Mouse (Mus musculus) gastrocnemius, adult 2 months (tissue): ENCODE measurements around the gene Pdzd8. TPM values are rescaled to one million over a fixed set of nuclear protein-coding genes. Genes with fewer than 3 reads are reported as not detected.

ENCODE experiments used
- DNase-seq: peaks from one replicate; pipeline ENCODE4 v3.0.0; 2022
- H3K27ac ChIP-seq: fragments of 200-600 bp; 2 replicates; pipeline ENCODE4 v1.8.1; 2022; ENCODE audit warnings: mild to moderate bottlenecking
- H3K4me3 ChIP-seq: fragments of 200-600 bp; 2 replicates; pipeline ENCODE4 v1.8.1; 2022; ENCODE audit warnings: mild to moderate bottlenecking, moderate library complexity
- CTCF ChIP-seq: fragments of 200-600 bp; IDR thresholded peaks from 2 replicates; pipeline ENCODE4 v1.8.1; 2022; ENCODE audit warnings: antibody characterized with exemption, mild to moderate bottlenecking, moderate library complexity
- intact Hi-C: fragments of 180-260 bp; cut with DNase I; formaldehyde crosslinking; loops from one replicate; pipeline ENCODE4 v1.15.1; 2025
- total RNA-seq, 2 experiments: library from RNA; stranded (reverse); gene quantifications; 2 replicates each; pipeline ENCODE4 v1.2.3; 2021

Gene Pdzd8
- total RNA-seq, 2 experiments from 2014 or later = 12.1 to 17.8 TPM

- Histone ChIP-seq H3K27ac (no peak overlapping the region), H3K4me3 (no peak overlapping the region)
- peak; percentile 6; the same call in 1 of the 2 replicates for TF ChIP-seq CTCF
- intact Hi-C loops = no loop called here
- DNase-seq = no peak
Measured at GRCm38 (mm10) chr19:59315308-59315707, 30.3 kb downstream of the Pdzd8 start.

- no peak for TF ChIP-seq CTCF
- intact Hi-C loops = no loop called here
Measured at GRCm38 (mm10) chr19:59292183-59292839, 53.3 kb downstream of the Pdzd8 start.

DNA sequence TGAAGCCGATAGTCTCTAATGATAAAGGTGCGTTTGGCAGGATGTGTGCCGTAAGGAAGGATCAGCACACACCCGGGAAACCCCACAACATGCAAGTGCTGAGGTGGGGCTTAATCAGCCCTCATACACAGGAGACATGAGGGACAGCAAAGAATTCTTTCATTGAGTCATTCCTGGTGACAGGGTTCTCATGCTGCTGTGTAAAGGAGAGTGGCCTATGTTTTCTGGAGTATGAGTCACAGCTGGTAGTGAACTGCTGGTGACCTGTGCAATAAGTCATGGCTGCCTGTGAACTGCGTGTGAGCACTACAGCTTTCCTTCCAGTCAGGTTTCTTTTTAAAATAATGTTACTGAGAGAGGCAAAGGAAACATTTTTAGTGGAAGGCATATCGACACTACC is 55.8 kb downstream of the Pdzd8 start:
- H3K4me3 ChIP-seq = no peak overlapping the region
- no peak for TF ChIP-seq CTCF
- DNase-seq = no peak
- intact Hi-C loops = no loop called here
- no peak overlapping the region for H3K27ac ChIP-seq

More at GRCm38 (mm10) chr19:59292183-59292839, 53.3 kb downstream of the Pdzd8 start:
- no peak for DNase-seq
- no peak overlapping the region for H3K4me3 ChIP-seq
- no peak overlapping the region for H3K27ac ChIP-seq

DNA sequence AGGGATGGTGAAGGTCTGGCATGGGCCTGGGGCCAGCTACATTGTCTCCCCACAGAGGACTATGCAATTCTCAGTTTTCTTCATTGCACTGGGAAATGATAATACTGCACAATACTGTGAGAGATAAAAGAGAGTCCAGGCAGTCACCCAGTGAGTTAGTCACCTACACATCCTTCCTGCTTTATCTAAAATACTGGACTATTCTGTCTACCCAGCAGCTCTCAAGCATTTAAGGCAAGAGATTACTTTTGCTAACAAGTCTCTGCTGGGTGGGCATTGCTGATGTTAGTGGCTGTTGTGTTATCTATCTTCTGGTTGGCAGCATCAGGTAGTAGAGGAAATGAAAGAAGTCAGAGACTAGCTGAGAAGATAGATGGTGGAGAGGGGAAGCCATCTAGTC is 56.5 kb downstream of the Pdzd8 start:
- TF ChIP-seq CTCF = no peak
- Histone ChIP-seq H3K27ac (no peak overlapping the region), H3K4me3 (no peak overlapping the region)
- no peak for DNase-seq
- intact Hi-C loops = no loop called here

GRCm38 (mm10) chr19:59282001-59282400 is 63.6 kb downstream of the Pdzd8 start:
- DNase-seq = no peak
- no peak for TF ChIP-seq CTCF
- no peak overlapping the region for H3K4me3 ChIP-seq
- intact Hi-C loops = no loop called here
- no peak overlapping the region for H3K27ac ChIP-seq

- Histone ChIP-seq H3K4me3 (no peak overlapping the region), H3K27ac (no peak overlapping the region)
- TF ChIP-seq CTCF = no peak
- intact Hi-C loops = no loop called here
- no peak for DNase-seq
Measured at GRCm38 (mm10) chr19:59280841-59281240, 64.7 kb downstream of the Pdzd8 start.

DNA sequence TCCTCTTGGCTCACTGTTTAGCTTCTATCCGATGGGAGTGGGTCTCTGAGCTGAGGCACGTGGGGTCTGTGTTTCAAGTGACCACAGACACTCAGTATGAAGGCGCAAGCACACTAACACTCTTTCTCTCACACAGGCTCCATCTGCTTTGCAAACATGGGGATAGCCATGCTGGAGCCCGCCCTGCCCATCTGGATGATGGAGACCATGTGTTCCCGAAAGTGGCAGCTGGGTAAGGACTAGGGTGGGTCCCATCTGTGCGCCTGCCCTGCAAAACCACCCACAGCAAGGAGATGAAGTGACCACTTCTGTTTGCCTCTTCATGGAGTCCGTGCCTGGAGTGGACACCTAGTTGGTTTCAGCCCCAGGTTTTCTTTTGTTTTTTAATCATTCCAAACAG is 69.2 kb downstream of the Pdzd8 start:
- H3K27ac ChIP-seq = no peak overlapping the region
- TF ChIP-seq CTCF = no peak
- H3K4me3 ChIP-seq = no peak overlapping the region
- no peak for DNase-seq
- intact Hi-C loops = no loop called here

GRCm38 (mm10) chr19:59273190-59273589 is 72.4 kb downstream of the Pdzd8 start:
- DNase-seq = no peak
- no peak overlapping the region for H3K4me3 ChIP-seq
- TF ChIP-seq CTCF = no peak
- intact Hi-C loops = no loop called here
- H3K27ac ChIP-seq = no peak overlapping the region

GRCm38 (mm10) chr19:59267417-59267963 is 78.1 kb downstream of the Pdzd8 start:
- no peak for TF ChIP-seq CTCF
- H3K27ac ChIP-seq = no peak overlapping the region
- intact Hi-C loops = no loop called here
- H3K4me3 ChIP-seq = no peak overlapping the region
- no peak for DNase-seq

DNA sequence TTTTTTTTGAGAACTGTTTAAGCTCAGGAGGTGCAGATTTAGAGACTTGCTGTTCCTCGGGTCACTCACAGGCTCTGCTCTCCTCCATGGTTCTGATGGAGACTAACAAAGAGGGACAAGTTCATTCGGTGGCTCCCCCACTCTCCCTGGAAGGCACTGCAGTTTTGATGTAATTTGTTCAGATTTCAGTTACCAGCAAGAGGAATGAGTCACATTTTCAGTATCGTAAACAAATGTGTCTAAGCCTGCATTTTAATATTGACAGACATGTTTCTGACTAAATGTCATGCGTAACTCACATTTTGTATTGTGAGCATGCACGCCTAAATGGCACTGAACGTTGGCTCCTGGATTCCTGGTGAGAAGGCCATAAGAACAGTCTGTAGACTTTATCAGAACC is 79.7 kb downstream of the Pdzd8 start:
- Histone ChIP-seq H3K27ac (no peak overlapping the region), H3K4me3 (no peak overlapping the region)
- intact Hi-C loops = no loop called here
- DNase-seq = no peak
- TF ChIP-seq CTCF = no peak

DNA sequence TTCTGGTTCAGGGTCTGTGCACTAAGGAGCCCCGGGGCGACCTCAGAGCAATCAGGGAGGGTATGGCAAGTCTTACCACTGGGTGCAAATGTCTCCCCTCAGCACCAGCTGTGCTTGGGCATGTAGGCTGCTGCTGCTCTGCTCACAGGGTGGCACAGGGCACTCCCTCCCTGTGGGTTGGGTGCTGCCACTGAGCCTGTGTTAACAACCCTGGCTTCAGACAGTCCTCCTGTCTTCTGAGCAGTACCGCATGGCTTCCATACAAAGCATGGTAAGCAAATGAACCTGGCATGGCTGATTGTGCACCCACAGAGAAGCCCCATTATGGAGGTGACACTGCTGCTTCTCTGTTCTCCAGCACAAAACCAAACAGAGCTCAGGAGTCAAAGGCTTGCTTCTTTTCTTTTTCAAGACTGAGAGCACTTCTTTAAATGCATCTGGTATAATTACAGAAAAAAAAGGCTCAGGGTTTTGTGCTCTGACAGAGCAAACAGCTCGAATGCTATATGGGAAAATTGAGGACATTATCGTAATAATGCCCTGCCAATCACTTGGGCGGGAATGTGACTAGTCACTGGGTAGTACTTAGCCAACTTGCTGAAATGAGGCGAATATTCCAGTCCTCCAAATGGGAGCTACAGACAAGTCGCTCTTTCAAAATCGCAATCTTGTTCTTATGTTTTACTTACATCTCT is 80.6 kb downstream of the Pdzd8 start:
- Histone ChIP-seq H3K27ac (no peak overlapping the region), H3K4me3 (no peak overlapping the region)
- intact Hi-C loops = no loop called here
- no peak for DNase-seq
- no peak for TF ChIP-seq CTCF

DNA sequence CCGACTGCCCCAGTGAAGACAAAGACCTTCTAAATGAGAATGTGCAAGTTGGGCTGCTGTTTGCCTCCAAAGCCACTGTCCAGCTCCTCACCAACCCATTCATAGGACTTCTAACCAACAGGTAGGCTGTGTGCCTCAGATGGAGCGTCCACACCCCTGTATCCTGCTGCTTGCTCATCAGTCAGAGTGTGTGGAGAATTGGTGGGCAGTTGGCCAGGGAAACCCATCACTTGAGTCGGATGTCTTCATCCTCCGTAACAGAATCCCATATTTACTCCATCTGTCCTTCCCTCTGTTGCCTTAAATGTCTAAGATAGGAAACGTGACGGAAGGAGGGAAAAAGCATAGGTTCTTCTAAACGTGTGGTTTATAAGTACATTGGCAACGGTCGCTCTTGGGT is 82.4 kb downstream of the Pdzd8 start:
- no peak overlapping the region for H3K27ac ChIP-seq
- DNase-seq = no peak
- H3K4me3 ChIP-seq = no peak overlapping the region
- TF ChIP-seq CTCF = no peak
- intact Hi-C loops = no loop called here

DNA sequence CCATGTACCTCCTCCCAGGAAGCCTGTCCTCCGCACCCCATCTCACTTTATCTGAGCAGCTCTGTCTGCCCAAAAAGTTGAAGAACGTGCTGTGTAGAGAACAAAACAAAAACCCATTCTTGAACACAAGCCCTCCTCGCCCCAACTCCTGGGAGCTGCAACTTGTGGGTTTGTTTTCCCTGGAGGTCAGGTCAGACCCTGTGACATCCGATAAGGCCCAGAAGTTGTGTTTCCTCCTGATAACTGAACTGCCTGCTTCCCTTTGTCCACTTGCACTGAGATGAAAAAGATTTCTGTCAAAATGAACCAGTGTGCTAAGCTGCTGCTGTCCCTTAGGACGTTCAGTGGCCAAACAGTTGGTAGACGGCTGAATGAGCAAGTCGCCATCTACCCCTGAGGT is 84.0 kb downstream of the Pdzd8 start:
- DNase-seq = no peak
- Histone ChIP-seq H3K27ac (no peak overlapping the region), H3K4me3 (no peak overlapping the region)
- no peak for TF ChIP-seq CTCF
- intact Hi-C loops = no loop called here
